Mouse (Mus musculus) forelimb bud, embryonic 11.5 days (tissue): ENCODE measurements at regions not wholly inside any gene's neighbourhood (a gene's known extent, or its start where the extent isn't known, plus 50 kb on each side); places are given as distances from the start of the nearest gene placed in this dataset.

Experiments used
- DNase-seq: peaks from one replicate; pipeline ENCODE4 v3.0.0-alpha.2; 2012; ENCODE audit warnings: low read depth, low spot score

DNA sequence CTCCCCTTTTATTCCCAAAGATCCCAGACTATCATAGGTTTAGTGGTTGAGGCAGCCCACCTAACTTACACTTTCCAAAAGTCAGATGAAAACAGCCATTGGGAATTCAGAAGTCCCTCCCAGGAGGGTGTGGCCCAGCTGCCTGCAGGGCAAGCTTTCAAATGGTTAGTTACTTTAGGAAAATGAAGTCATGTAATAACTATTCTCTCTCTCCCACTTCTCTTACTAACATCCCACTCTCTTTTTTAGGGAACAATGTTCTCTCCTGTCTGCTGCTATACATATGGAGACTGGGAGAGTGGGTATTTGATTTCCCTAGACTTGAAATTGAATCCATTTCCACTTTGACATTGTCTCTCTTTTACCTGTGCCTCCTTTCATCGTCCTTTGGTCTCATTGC is 55.0 kb downstream of the Zfp648 start:
- no peak for DNase-seq

DNA sequence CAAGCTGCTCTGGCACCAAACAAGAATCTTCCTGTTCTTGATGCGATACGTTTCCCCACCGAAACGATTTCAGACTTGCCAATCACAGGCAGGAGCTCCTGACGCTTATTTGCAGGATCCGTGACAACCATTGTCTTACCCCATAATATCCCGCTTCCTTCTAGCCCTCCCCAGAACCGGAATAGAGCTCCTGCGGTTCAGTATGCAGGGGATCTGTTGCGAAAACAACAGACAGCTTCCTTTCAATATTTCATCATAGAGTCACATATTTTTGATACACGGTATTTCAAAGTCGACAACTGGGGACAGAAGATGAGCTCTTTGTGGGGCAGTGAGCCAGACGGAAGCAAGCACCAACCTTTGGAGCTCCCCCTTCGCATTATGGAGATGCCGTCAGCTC is 55.8 kb downstream of the Zfp648 start:
- no peak for DNase-seq

DNA sequence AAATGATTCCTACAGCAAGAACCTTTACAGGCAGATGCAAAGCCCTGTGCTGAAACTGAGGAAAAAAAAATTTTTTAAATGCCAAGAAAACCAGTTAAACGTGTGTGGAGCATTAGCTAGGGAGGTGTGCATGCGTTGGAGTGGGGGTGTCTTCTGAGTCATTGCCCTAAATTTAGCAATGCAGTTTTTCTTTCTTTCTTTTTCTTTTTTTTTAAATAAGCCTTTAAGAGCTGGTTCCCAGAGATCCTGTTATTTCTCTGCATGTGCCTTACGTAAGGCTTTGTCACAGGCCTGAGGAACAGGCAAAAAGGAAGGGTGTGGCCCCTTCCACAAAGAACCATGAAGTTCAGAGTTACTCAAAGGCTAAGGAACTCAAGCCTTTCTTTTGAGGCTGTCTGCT is 57.5 kb downstream of the Zfp648 start:
- DNase-seq: no peak

DNA sequence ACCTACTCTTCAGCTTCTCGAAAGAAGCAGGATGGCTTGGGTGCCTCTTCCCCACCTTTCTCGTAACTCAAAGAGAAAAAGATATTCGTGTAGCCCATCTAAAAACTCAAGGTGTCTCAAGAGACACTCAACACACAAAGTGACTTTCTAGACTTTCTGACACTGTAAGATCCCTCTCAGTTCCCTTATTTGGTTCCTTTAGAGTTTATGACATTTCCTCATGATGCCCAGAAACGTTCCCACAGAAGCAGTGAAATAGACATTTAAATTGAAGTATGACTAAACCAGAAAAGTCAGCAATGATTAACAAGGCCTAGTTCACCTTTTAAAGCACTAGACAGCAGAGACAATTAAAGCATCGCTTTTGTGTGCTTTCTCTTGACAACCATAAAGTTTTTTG is 59.4 kb downstream of the Zfp648 start:
- DNase-seq: no peak

DNA sequence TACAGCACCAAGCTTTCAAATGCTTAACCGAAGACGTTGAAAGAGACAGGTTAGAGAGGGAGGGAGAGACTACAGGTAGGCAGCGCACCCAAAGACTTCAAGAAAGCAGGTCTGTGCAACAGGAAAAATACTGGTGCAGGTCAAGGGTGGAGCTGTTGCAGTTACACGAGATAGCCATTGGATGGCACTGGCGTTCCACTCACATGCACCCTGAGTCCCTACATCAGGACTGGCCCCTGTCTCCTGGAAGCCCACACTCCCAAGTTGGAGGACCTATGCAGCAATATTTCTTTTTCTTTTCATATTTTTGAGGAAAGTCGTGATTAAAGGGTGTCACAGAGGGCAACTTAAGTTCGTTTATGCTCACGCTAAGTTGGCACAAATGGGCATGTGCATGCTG is 80.5 kb downstream of the Zfp648 start:
- peak; percentile 66 for DNase-seq

DNA sequence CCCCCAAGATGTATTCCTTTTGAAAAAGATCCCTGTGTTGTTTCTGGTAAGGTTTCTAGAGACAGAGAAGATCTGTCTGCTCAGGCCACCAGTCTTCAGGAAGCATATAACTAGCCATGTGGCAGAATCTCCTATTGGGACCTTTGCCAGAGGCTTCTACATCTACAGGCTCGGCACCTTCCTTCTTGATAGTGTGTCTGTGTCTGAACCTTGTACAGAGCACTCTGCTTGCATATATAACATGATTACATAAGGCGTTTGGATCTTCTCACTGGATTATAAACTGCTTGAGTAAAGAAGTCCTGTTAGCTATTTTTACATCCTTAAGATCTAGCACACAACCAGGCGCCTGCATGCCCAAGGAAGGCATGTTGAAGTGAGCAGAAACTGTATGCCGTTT is 85.1 kb downstream of the Zfp648 start:
- DNase-seq: no peak

DNA sequence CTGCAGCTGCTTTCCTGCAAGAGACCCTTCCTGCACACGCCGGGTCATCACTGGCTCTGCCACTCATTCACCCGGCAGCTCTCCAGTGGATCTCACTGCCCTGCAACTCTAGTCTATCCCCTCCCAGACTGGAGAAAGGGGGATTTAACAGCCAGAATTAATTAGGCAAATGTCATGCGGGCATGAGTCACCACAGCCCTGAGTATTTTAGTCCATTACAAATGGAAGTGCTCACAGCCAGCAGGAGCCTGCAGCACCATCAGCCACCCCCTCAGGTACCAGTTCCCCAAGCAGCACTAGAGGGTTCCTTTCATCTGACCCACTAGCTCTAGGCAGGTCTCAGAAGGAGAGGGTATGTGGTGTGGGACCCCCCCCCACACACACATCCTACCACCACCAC is 91.7 kb downstream of the Zfp648 start:
- DNase-seq: no peak

DNA sequence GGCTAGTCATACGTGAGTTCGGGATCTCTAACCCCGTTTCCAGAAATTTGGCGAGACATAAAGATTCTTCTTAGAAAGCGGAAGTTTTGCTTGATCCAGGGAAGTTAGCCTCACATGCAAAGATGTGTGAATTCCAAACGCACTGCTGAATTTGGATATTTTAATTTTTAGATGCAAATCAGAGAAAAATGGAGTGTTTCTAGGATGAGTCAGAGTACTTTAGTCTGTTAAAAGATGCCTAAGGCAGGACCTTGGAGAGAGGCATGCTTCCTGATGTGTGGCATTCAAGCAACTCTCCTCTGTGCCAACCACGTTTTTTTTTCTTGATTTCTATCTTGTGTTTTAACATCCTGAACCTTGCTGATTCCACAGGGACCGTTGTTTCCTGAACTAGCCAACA is 95.1 kb downstream of the Zfp648 start:
- no peak for DNase-seq

- no peak for DNase-seq
Measured at GRCm38 (mm10) chr1:154299866-154300265, 98.9 kb downstream of the Zfp648 start.

DNA sequence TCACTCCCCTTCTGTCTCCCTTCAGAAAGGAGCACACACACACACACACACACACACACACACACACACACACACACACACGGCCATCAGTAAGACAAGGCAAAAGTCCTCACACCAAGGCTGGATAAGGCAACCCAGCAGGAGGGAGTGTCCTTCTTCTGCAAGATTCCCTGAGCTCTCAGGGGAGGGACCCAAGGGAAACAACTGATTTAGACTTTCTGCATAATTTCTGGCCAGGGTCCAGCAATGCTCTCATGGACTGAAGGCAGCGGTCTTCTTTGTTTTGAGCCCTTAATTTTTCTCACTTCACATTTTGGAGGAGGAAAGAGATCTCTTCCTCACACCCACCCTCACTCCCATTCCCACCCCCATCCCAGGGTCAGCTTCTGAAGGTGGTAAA is 108.7 kb downstream of the Zfp648 start:
- DNase-seq: no peak
